Mouse (Mus musculus) heart, adult 2 months (tissue): ENCODE measurements at regions not wholly inside any gene's neighbourhood (a gene's known extent, or its start where the extent isn't known, plus 50 kb on each side); places are given as distances from the start of the nearest gene placed in this dataset.

Experiments used
- CTCF ChIP-seq: fragments of 200-600 bp; IDR thresholded peaks from 2 replicates; pipeline ENCODE4 v1.8.1; 2022; ENCODE audit warnings: antibody characterized with exemption, mild to moderate bottlenecking, moderate library complexity
- EP300 ChIP-seq: fragments of 200-500 bp; IDR thresholded peaks from 2 replicates; pipeline ENCODE4 v1.6.1; 2011; ENCODE audit warnings: low read depth, low read length, control low read depth; ENCODE audit not compliant: insufficient read depth
- POLR2A ChIP-seq: fragments of 200-500 bp; IDR thresholded peaks from 2 replicates; pipeline ENCODE4 v1.6.1; 2011; ENCODE audit warnings: mild to moderate bottlenecking, low read depth, low read length, control low read depth; ENCODE audit not compliant: insufficient read depth

DNA sequence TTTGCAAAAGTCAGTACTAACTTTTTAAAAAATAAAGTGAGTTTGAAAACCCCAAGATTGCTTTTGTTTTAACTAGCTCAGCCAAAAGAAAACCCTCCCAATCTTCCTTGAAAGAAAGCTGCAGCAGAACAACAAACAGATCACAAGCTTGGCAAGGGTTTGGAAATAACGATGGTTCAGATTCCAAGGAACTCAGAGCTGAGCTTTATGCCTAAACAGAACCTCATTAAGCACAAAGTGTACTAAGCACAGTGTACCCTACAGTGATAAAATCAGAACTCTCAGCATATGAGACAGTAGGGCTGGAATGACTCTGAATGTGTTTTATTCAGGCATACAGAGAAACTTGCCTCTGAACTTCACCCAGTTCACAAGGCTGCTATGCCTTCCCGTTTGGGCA, 77.9 kb upstream of the Pnpt1 start:
- TF ChIP-seq POLR2A, result no peak
- no peak for TF ChIP-seq EP300
- TF ChIP-seq CTCF, result no peak
